Mouse (Mus musculus) thymus, adult 2 months (tissue): ENCODE measurements around the gene Pfn1. TPM values are rescaled to one million over a fixed set of nuclear protein-coding genes. Genes with fewer than 3 reads are reported as not detected.

ENCODE experiments used
- DNase-seq: peaks from one replicate; pipeline ENCODE4 v3.0.0; 2021
- H3K27ac ChIP-seq: fragments of 200-500 bp; 2 replicates; pipeline ENCODE4 v1.5.1; 2012; ENCODE audit warnings: low read length, control low read depth; ENCODE audit not compliant: control insufficient read depth, insufficient read depth
- H3K27me3 ChIP-seq: fragments of 200-500 bp; 2 replicates; pipeline ENCODE4 v1.6.1; 2012; ENCODE audit warnings: mild to moderate bottlenecking, low read length, moderate library complexity, mixed read lengths; ENCODE audit not compliant: control insufficient read depth, insufficient read depth
- H3K36me3 ChIP-seq: fragments of 200-500 bp; 2 replicates; pipeline ENCODE4 v1.6.1; 2012; ENCODE audit warnings: mild to moderate bottlenecking, low read length, moderate library complexity; ENCODE audit not compliant: control insufficient read depth, insufficient read depth
- H3K4me1 ChIP-seq: fragments of 200-500 bp; replicated peaks from 2 replicates; pipeline ENCODE4 v1.6.1; 2012; ENCODE audit warnings: low read length; ENCODE audit not compliant: control insufficient read depth, insufficient read depth
- H3K4me3 ChIP-seq: fragments of 200-500 bp; 2 replicates; pipeline ENCODE4 v1.5.1; 2012; ENCODE audit warnings: mild to moderate bottlenecking, low read length, control low read depth, moderate library complexity; ENCODE audit not compliant: control insufficient read depth, insufficient read depth
- CTCF ChIP-seq: fragments of 200-500 bp; IDR thresholded peaks from 2 replicates; pipeline ENCODE4 v1.5.1; 2012; ENCODE audit warnings: mild to moderate bottlenecking, control low read depth, low read length, moderate library complexity, borderline replicate concordance; ENCODE audit not compliant: control insufficient read depth, poor library complexity, insufficient read depth; ENCODE audit errors: extremely low read depth
- POLR2A ChIP-seq: fragments of 200-500 bp; IDR thresholded peaks from 2 replicates; pipeline ENCODE4 v1.6.1; 2012; ENCODE audit warnings: mild to moderate bottlenecking, low read length, control low read depth, moderate library complexity; ENCODE audit not compliant: control insufficient read depth, poor library complexity, insufficient read depth; ENCODE audit errors: extremely low read depth
- WGBS: fragments of 180-500 bp; shearing (Covaris S2); methylation state at CpG from one replicate; pipeline ENCODE4 v1.1.7; 2018; 5-methylcytosine and 5-hydroxymethylcytosine counted together
- polyA plus RNA-seq: library from polyadenylated mRNA; depleted of rRNA; stranded (reverse); fragments of >200 nt; gene quantifications from 2 replicates; pipeline ENCODE4 v1.2.3, GENCODE M21; 2012

Gene Pfn1
- polyA plus RNA-seq, 1 experiment, result 3,213 TPM

GRCm38 (mm10) chr11:70663101-70663500 is 8.7 kb upstream of the Pfn1 start:
- peaks cover 16% of the 10 kb centered on the region for H3K4me1 ChIP-seq
- no peak overlapping the region for H3K27ac ChIP-seq
- TF ChIP-seq CTCF (no peak), POLR2A (no peak)
- H3K27me3 ChIP-seq, result no peaks in the 10 kb centered on the region
- peaks cover 34% of the 10 kb centered on the region for H3K36me3 ChIP-seq
- H3K4me3 ChIP-seq, result no peak overlapping the region
- 94% methylated on average over 8 of the region's 8 CpGs for WGBS
- DNase-seq, result no peak

GRCm38 (mm10) chr11:70660571-70660970 is 6.1 kb upstream of the Pfn1 start:
- 95% methylated on average over 8 of the region's 8 CpGs for WGBS

GRCm38 (mm10) chr11:70658942-70659341 is 4.5 kb upstream of the Pfn1 start:
- H3K4me1 ChIP-seq, result peaks cover 31% of the 10 kb centered on the region
- no peak overlapping the region for H3K27ac ChIP-seq
- no peak for TF ChIP-seq CTCF
- no peak for TF ChIP-seq POLR2A
- no peak overlapping the region for H3K4me3 ChIP-seq
- peaks cover 21% of the 10 kb centered on the region for H3K36me3 ChIP-seq
- H3K27me3 ChIP-seq, result no peaks in the 10 kb centered on the region
- 90% methylated on average over 8 of the region's 8 CpGs for WGBS
- DNase-seq, result no peak

More at GRCm38 (mm10) chr11:70660571-70660970, 6.1 kb upstream of the Pfn1 start:
- Histone ChIP-seq H3K4me1 (peaks cover 31% of the 10 kb centered on the region), H3K27ac (no peak overlapping the region), H3K36me3 (peaks cover 34% of the 10 kb centered on the region), H3K4me3 (no peak overlapping the region), H3K27me3 (no peaks in the 10 kb centered on the region)
- TF ChIP-seq CTCF (no peak), POLR2A (no peak)
- DNase-seq, result no peak

- Histone ChIP-seq H3K27ac (no peak overlapping the region), H3K4me1 (peaks cover 31% of the 10 kb centered on the region), H3K27me3 (no peaks in the 10 kb centered on the region), H3K4me3 (no peak overlapping the region), H3K36me3 (peaks cover 17% of the 10 kb centered on the region)
- no peak for DNase-seq
- no peak for TF ChIP-seq CTCF
- 21% methylated on average over 5 of the region's 5 CpGs for WGBS
Measured at GRCm38 (mm10) chr11:70658521-70658920, 4.1 kb upstream of the Pfn1 start.

GRCm38 (mm10) chr11:70657991-70658390 is 3.5 kb upstream of the Pfn1 start:
- DNase-seq, result no peak
- H3K4me1 ChIP-seq, result peaks cover 31% of the 10 kb centered on the region
- H3K36me3 ChIP-seq, result peaks cover 13% of the 10 kb centered on the region
- TF ChIP-seq POLR2A (no peak), CTCF (no peak)
- no peak overlapping the region for H3K4me3 ChIP-seq
- no peaks in the 10 kb centered on the region for H3K27me3 ChIP-seq
- H3K27ac ChIP-seq, result peak overlapping the region; percentile 20; the same call in 1 of the 2 replicates
- WGBS, result 84% methylated on average over 9 of the region's 9 CpGs

- Histone ChIP-seq H3K4me3 (no peak overlapping the region), H3K27ac (peak overlapping the region; percentile 20; the same call in 1 of the 2 replicates), H3K27me3 (no peaks in the 10 kb centered on the region), H3K4me1 (peaks cover 31% of the 10 kb centered on the region), H3K36me3 (peaks cover 13% of the 10 kb centered on the region)
- TF ChIP-seq POLR2A (no peak), CTCF (no peak)
- DNase-seq, result peak; percentile 24
- WGBS, result 56% methylated on average over 6 of the region's 6 CpGs
Measured at GRCm38 (mm10) chr11:70657573-70657972, 3.1 kb upstream of the Pfn1 start.

GRCm38 (mm10) chr11:70656964-70657363 is 2.5 kb upstream of the Pfn1 start, which contains the start of gene Eno3:
Gene Eno3 (plus strand): TSS chr11:70657202.
- Histone ChIP-seq H3K27me3 (no peaks in the 10 kb centered on the region), H3K4me3 (peak within 1 kb of the TSS; percentile 100), H3K4me1 (peaks cover 33% of the 10 kb centered on the region), H3K27ac (peak within 1 kb of the TSS; percentile 97), H3K36me3 (peaks cover 13% of the 10 kb centered on the region)
- TF ChIP-seq POLR2A, result no peak
- TF ChIP-seq CTCF, result no peak
- DNase-seq, result no peak
- 73% methylated on average over 3 of the region's 3 CpGs for WGBS
